ENCODE assay signal across 22 mouse cellular contexts in genomic region chr12:92024461-92025218, GRCm38 (mm10).
DNase-seq lines count a peak whose midpoint lies in the region; ATAC-seq and TF ChIP-seq lines count a peak whose summit lies in the region.
"Had no signal": no experiment of that assay in that cellular context is flagged by ENCODE, and none has a peak within 500 bp of the region (broad histone marks: within the 10 kb centered on the region; RNA-seq: fewer than 3 reads in every experiment).

No protein-coding gene starts in this region.

- TF ChIP-seq POLR2A in brain, embryonic 14.5 days (IDR thresholded peaks at IDR 0.05; ENCODE audit: borderline replicate concordance, extremely low read depth, insufficient read depth, insufficient read length, poor library complexity, severe bottlenecking): no peak

- H3K27me3 ChIP-seq in forebrain, embryonic 11.5 days (ENCODE audit: control insufficient read depth, insufficient read depth, low read length): no peaks in the 10 kb centered on the region
- H3K27me3 ChIP-seq in forebrain, embryonic 14.5 days (replicated peaks; ENCODE audit: control insufficient read depth, insufficient read depth, low read length): no peaks in the 10 kb centered on the region
- no peaks in the 10 kb centered on the region for H3K27me3 ChIP-seq in midbrain, embryonic 14.5 days (ENCODE audit: control insufficient read depth, insufficient read depth, low read length)
- H3K27me3 ChIP-seq: embryonic facial prominence, embryonic 13.5 days; forebrain, embryonic 15.5 days; hindbrain, embryonic 12.5 days had no signal

- no peak overlapping the region for H3K4me3 ChIP-seq in forebrain, embryonic 11.5 days (ENCODE audit: low read depth, low read length)
- H3K4me3 ChIP-seq in forebrain, embryonic 14.5 days (ENCODE audit: low read depth, low read length): no peak overlapping the region
- no peak overlapping the region for H3K4me3 ChIP-seq in midbrain, embryonic 14.5 days (replicated peaks; ENCODE audit: low read depth, low read length)
- H3K4me3 ChIP-seq: embryonic facial prominence, embryonic 13.5 days; forebrain, embryonic 15.5 days; heart, embryonic 10.5 days; hindbrain, embryonic 12.5 days had no signal

- TF ChIP-seq CTCF in brain, embryonic 14.5 days (IDR thresholded peaks at IDR 0.05; ENCODE audit: borderline replicate concordance, extremely low read depth, insufficient read depth, insufficient read length): no peak

- no peaks in the 10 kb centered on the region for H3K9me3 ChIP-seq in forebrain, embryonic 11.5 days (ENCODE audit: control insufficient read depth, low read length)
- H3K9me3 ChIP-seq in forebrain, embryonic 14.5 days (replicated peaks; ENCODE audit: control insufficient read depth, low read length): no peaks in the 10 kb centered on the region
- H3K9me3 ChIP-seq in midbrain, embryonic 14.5 days (ENCODE audit: control insufficient read depth, low read length): no peaks in the 10 kb centered on the region
- H3K9me3 ChIP-seq: embryonic facial prominence, embryonic 13.5 days; forebrain, embryonic 15.5 days; G1E; heart, embryonic 10.5 days; hindbrain, embryonic 12.5 days had no signal

- H3K4me1 ChIP-seq in forebrain, embryonic 11.5 days (replicated peaks; ENCODE audit: control insufficient read depth, insufficient read depth, low read length): no peaks in the 10 kb centered on the region
- no peaks in the 10 kb centered on the region for H3K4me1 ChIP-seq in forebrain, embryonic 14.5 days (ENCODE audit: control insufficient read depth, insufficient read depth, low read length)
- no peaks in the 10 kb centered on the region for H3K4me1 ChIP-seq in midbrain, embryonic 14.5 days (ENCODE audit: control insufficient read depth, insufficient read depth, low read length)
- H3K4me1 ChIP-seq: embryonic facial prominence, embryonic 13.5 days; heart, embryonic 10.5 days; hindbrain, embryonic 12.5 days had no signal

- H3K36me3 ChIP-seq in forebrain, embryonic 11.5 days (ENCODE audit: control insufficient read depth, insufficient read depth, low read length): no peaks in the 10 kb centered on the region
- no peaks in the 10 kb centered on the region for H3K36me3 ChIP-seq in forebrain, embryonic 14.5 days (ENCODE audit: control insufficient read depth, insufficient read depth, low read length)
- no peaks in the 10 kb centered on the region for H3K36me3 ChIP-seq in midbrain, embryonic 14.5 days (ENCODE audit: control insufficient read depth, insufficient read depth, low read length)
- H3K36me3 ChIP-seq: embryonic facial prominence, embryonic 13.5 days; forebrain, embryonic 15.5 days; G1E; heart, embryonic 10.5 days; hindbrain, embryonic 12.5 days had no signal

- no peak overlapping the region for H3K27ac ChIP-seq in forebrain, embryonic 11.5 days (ENCODE audit: low read depth, low read length)
- no peak overlapping the region for H3K27ac ChIP-seq in forebrain, embryonic 14.5 days (ENCODE audit: low read depth, low read length)
- no peak overlapping the region for H3K27ac ChIP-seq in midbrain, embryonic 14.5 days (replicated peaks; ENCODE audit: low read depth, low read length)
- H3K27ac ChIP-seq: embryonic facial prominence, embryonic 13.5 days; forebrain, embryonic 15.5 days; heart, embryonic 10.5 days; hindbrain, embryonic 12.5 days had no signal

- 57% methylated on average over 4 of the region's 4 CpGs for WGBS in forebrain, embryonic 11.5 days
- WGBS in forebrain, embryonic 14.5 days: 49% methylated on average over 4 of the region's 4 CpGs
- WGBS in midbrain, embryonic 14.5 days: 46% methylated on average over 4 of the region's 4 CpGs

- no peak overlapping the region for H3K4me2 ChIP-seq in forebrain, embryonic 11.5 days (ENCODE audit: low read depth, low read length, severe bottlenecking)
- no peak overlapping the region for H3K4me2 ChIP-seq in forebrain, embryonic 14.5 days (ENCODE audit: low read length)
- H3K4me2 ChIP-seq in midbrain, embryonic 14.5 days (ENCODE audit: low read length): no peak overlapping the region
- H3K4me2 ChIP-seq: embryonic facial prominence, embryonic 13.5 days; forebrain, embryonic 15.5 days; hindbrain, embryonic 12.5 days had no signal

- no peak overlapping the region for H3K9ac ChIP-seq in forebrain, embryonic 11.5 days (ENCODE audit: low read length)
- H3K9ac ChIP-seq in forebrain, embryonic 14.5 days (ENCODE audit: low read length): no peak overlapping the region
- no peak overlapping the region for H3K9ac ChIP-seq in midbrain, embryonic 14.5 days (replicated peaks; ENCODE audit: low read length)
- H3K9ac ChIP-seq: embryonic facial prominence, embryonic 13.5 days; forebrain, embryonic 15.5 days; hindbrain, embryonic 12.5 days had no signal

- DNase-seq in forebrain, embryonic 11.5 days (ENCODE audit: low spot score): no peak
- no peak for DNase-seq in forebrain, embryonic 14.5 days (ENCODE audit: low spot score)
- peak; percentile 46 for DNase-seq in brain, embryonic 14.5 days (ENCODE audit: low read depth)
- DNase-seq in midbrain, embryonic 14.5 days: peak; percentile 62
- peak; percentile 84 for DNase-seq in retina, postnatal 1 day
- DNase-seq in lung, postnatal 10 days: no peak
- DNase-seq in lung, postnatal 14 days: no peak
- DNase-seq: adrenal gland, adult 8-10 months; B cell, adult 2 months; cerebellum, adult 11-12 months; cerebellum, adult 9-10 months; cerebellum, postnatal 36 days; gastrocnemius, postnatal 10 days; heart, adult 18-20 months; heart, postnatal 10 days; heart, postnatal 4 days had no signal

- peak; percentile 49; the same call in 1 of the 2 replicates for ATAC-seq in forebrain, embryonic 11.5 days (replicated peaks; ENCODE audit: low FRiP score)
- no peak for ATAC-seq in forebrain, embryonic 14.5 days
- ATAC-seq in midbrain, embryonic 14.5 days (ENCODE audit: low FRiP score, low TSS enrichment): peak; percentile 50; the same call in 1 of the 2 replicates
- ATAC-seq: CD4-positive, CD25-positive, alpha-beta regulatory T cell, adult 4 months; forebrain, embryonic 15.5 days had no signal

Comparison
In these comparisons a context has a peak if more than half of its experiments do, and no peak if none do; other contexts are left out.
1. DNase-seq: peak in brain, embryonic 14.5 days (single experiment), midbrain, embryonic 14.5 days (single experiment) and retina, postnatal 1 day (single experiment); none in forebrain, embryonic 11.5 days (single experiment), forebrain, embryonic 14.5 days (single experiment), lung, postnatal 10 days (single experiment) and lung, postnatal 14 days (single experiment).